Mouse (Mus musculus) forebrain, embryonic 15.5 days (tissue): ENCODE measurements around the gene Etnppl. TPM values are rescaled to one million over a fixed set of nuclear protein-coding genes. Genes with fewer than 3 reads are reported as not detected.

Experiments used
- ATAC-seq: fragments of 200-750 bp; cut with Nextera tagmentation; replicated peaks from 2 replicates; pipeline ENCODE4 v1.8.0; 2017; ENCODE audit warnings: mild to moderate bottlenecking, moderate TSS enrichment, moderate library complexity
- H3K27ac ChIP-seq: fragments of 300-500 bp; sonication (generic); replicated peaks from 2 replicates; pipeline ENCODE4 v1.5.1; 2015; ENCODE audit warnings: mild to moderate bottlenecking, inconsistent platforms
- H3K27me3 ChIP-seq: fragments of 300-500 bp; sonication (generic); 2 replicates; pipeline ENCODE4 v1.6.1; 2015; ENCODE audit warnings: inconsistent platforms
- H3K36me3 ChIP-seq: fragments of 300-500 bp; sonication (generic); 2 replicates; pipeline ENCODE4 v1.6.1; 2015; ENCODE audit warnings: mild to moderate bottlenecking, inconsistent platforms
- H3K4me1 ChIP-seq: fragments of 300-500 bp; sonication (generic); 2 replicates; pipeline ENCODE4 v1.6.1; 2015; ENCODE audit warnings: inconsistent platforms
- H3K4me2 ChIP-seq: fragments of 300-500 bp; sonication (generic); replicated peaks from 2 replicates; pipeline ENCODE4 v1.6.1; 2015; ENCODE audit warnings: mild to moderate bottlenecking, inconsistent platforms
- H3K4me3 ChIP-seq: fragments of 300-500 bp; sonication (generic); 2 replicates; pipeline ENCODE4 v1.5.1; 2015; ENCODE audit warnings: mild to moderate bottlenecking, inconsistent platforms
- H3K9ac ChIP-seq: fragments of 300-500 bp; sonication (generic); replicated peaks from 2 replicates; pipeline ENCODE4 v1.6.1; 2015; ENCODE audit warnings: mild to moderate bottlenecking, inconsistent platforms
- H3K9me3 ChIP-seq: fragments of 300-500 bp; sonication (generic); 2 replicates; pipeline ENCODE4 v1.6.1; 2016; ENCODE audit warnings: inconsistent platforms
- WGBS: fragments of 180-500 bp; shearing (Covaris S2); methylation state at CpG from one replicate; pipeline ENCODE4 v1.1.7; 2015; ENCODE audit warnings: mixed read lengths; 5-methylcytosine and 5-hydroxymethylcytosine counted together
- polyA plus RNA-seq: library from polyadenylated mRNA; unstranded; fragments of >200 nt; fragmentation: Nextera tagmentation; extraction: Ambion mirVana; gene quantifications from 2 replicates; pipeline ENCODE4 v1.2.1, GENCODE M21; 2015

Etnppl gene
- polyA plus RNA-seq, 1 experiment from 2014 or later: not detected

DNA sequence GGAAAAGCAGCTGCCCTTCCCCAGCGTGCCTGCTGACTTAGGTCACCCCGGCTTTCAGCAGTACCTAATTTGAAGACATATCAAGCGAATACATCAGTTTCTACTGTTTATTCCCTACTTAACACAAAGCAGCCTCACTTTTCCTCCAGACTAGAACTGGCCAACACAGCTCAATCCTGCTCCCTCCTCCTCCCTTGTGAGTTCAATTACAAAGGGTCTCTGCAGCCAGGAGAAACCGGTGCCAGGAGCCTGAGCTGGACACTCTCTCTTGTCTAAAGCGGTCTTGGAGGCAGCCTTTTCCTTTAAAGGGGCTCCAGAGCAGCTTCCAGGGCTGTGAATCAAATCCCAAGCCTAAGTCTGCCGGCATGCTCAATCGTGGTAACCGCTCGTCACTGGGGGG lies 64.9 kb downstream of the Etnppl start:
- no peaks in the 10 kb centered on the region for H3K9me3 ChIP-seq
- no peak for ATAC-seq
- H3K36me3 ChIP-seq: no peaks in the 10 kb centered on the region
- no peak overlapping the region for H3K4me2 ChIP-seq
- no peak overlapping the region for H3K4me3 ChIP-seq
- H3K27me3 ChIP-seq: no peaks in the 10 kb centered on the region
- H3K4me1 ChIP-seq: no peaks in the 10 kb centered on the region
- 90% methylated on average over 9 of the region's 9 CpGs for WGBS
- H3K27ac ChIP-seq: no peak overlapping the region
- no peak overlapping the region for H3K9ac ChIP-seq

DNA sequence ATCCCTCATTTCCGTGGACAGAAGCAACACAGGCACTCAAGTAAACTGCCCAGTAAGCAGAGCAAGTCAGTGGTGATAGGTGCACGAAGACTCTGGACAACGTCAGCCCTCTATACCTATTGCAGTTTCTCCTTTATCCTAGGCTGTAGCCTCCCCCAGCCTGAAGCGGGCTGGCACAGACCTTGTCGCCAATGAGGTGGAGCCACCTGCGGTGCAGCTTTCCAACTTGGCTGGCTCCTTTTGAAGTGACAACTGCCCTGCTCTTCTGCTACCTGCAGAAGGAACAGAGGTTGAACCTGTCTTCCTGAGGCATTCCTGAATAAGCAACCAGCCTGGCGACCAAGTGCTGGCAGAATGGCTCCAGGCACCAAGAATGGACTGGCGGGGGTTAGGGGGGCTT lies 66.6 kb downstream of the Etnppl start:
- Histone ChIP-seq H3K9ac (no peak overlapping the region), H3K4me3 (no peak overlapping the region), H3K4me1 (no peaks in the 10 kb centered on the region), H3K36me3 (no peaks in the 10 kb centered on the region), H3K27ac (no peak overlapping the region), H3K4me2 (no peak overlapping the region), H3K27me3 (no peaks in the 10 kb centered on the region), H3K9me3 (no peaks in the 10 kb centered on the region)
- no peak for ATAC-seq
- 76% methylated on average over 8 of the region's 8 CpGs for WGBS

GRCm38 (mm10) chr3:130684276-130685013 lies 67.2 kb downstream of the Etnppl start:
- no peak for ATAC-seq

DNA sequence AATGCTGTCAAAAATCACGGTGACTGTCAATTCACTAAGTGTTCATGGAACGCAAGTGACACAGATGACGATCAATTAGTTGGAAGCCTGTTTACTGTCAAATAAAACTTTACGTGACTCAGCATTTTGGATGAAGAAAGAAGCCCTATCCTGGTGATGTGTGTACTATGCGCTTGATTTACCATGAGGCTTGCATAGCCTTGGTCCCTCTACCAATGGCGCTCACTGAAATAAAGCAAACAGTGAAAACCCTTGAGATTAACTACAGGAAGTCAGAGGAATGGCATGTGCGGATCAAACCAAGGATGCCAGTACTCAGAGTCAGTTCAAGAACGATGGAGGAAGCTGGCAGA lies 67.7 kb downstream of the Etnppl start:
- no peaks in the 10 kb centered on the region for H3K4me1 ChIP-seq
- no peaks in the 10 kb centered on the region for H3K27me3 ChIP-seq
- no peak overlapping the region for H3K4me3 ChIP-seq
- WGBS: 84% methylated on average over 8 of the region's 8 CpGs
- no peak overlapping the region for H3K27ac ChIP-seq
- ATAC-seq: no peak
- no peaks in the 10 kb centered on the region for H3K36me3 ChIP-seq
- H3K4me2 ChIP-seq: no peak overlapping the region
- no peaks in the 10 kb centered on the region for H3K9me3 ChIP-seq
- no peak overlapping the region for H3K9ac ChIP-seq

More at GRCm38 (mm10) chr3:130684276-130685013, 67.2 kb downstream of the Etnppl start:
- no peaks in the 10 kb centered on the region for H3K9me3 ChIP-seq
- H3K27ac ChIP-seq: no peak overlapping the region
- no peaks in the 10 kb centered on the region for H3K36me3 ChIP-seq
- H3K4me3 ChIP-seq: no peak overlapping the region
- no peaks in the 10 kb centered on the region for H3K27me3 ChIP-seq
- no peak overlapping the region for H3K9ac ChIP-seq
- 56% methylated on average over 9 of the region's 9 CpGs for WGBS
- H3K4me1 ChIP-seq: no peaks in the 10 kb centered on the region
- no peak overlapping the region for H3K4me2 ChIP-seq

- H3K4me2 ChIP-seq: no peak overlapping the region
- H3K27me3 ChIP-seq: no peaks in the 10 kb centered on the region
- no peak overlapping the region for H3K4me3 ChIP-seq
- H3K9me3 ChIP-seq: no peaks in the 10 kb centered on the region
- no peak for ATAC-seq
- no peak overlapping the region for H3K27ac ChIP-seq
- no peak overlapping the region for H3K9ac ChIP-seq
- H3K36me3 ChIP-seq: no peaks in the 10 kb centered on the region
- 92% methylated on average over 1 of the region's 1 CpGs for WGBS
- H3K4me1 ChIP-seq: peaks cover 8% of the 10 kb centered on the region
These were observed 69.8 kb downstream of the Etnppl start for GRCm38 (mm10) chr3:130687051-130687450.

Other genes with a start within 250 kb of the Etnppl start
- 237 and 246 TPM in 2 replicates for gene Ostc, start 92.0 kb downstream of the Etnppl start, polyA plus RNA-seq
- 594 and 667 TPM in 2 replicates for gene Rpl34, start 113.0 kb downstream of the Etnppl start, polyA plus RNA-seq